Mouse (Mus musculus) embryonic facial prominence, embryonic 14.5 days (tissue): ENCODE measurements at regions not wholly inside any gene's neighbourhood (a gene's known extent, or its start where the extent isn't known, plus 50 kb on each side); places are given as distances from the start of the nearest gene placed in this dataset.

ENCODE experiments used
- ATAC-seq: fragments of 200-750 bp; cut with Nextera tagmentation; 2 replicates; pipeline ENCODE4 v1.8.0; 2017; ENCODE audit warnings: low read depth, moderate number of reproducible peaks, moderate TSS enrichment
- DNase-seq: peaks from one replicate; pipeline ENCODE4 v3.0.0-alpha.2; 2015; ENCODE audit warnings: low spot score
- H3K27ac ChIP-seq: fragments of 300-500 bp; sonication (generic); replicated peaks from 2 replicates; pipeline ENCODE4 v1.5.1; 2014; ENCODE audit warnings: low read depth, mild to moderate bottlenecking, low read length, moderate library complexity
- H3K27me3 ChIP-seq: fragments of 300-500 bp; sonication (generic); replicated peaks from 2 replicates; pipeline ENCODE4 v1.6.1; 2014; ENCODE audit warnings: low read length; ENCODE audit not compliant: control insufficient read depth, insufficient read depth
- H3K36me3 ChIP-seq: fragments of 300-500 bp; sonication (generic); 2 replicates; pipeline ENCODE4 v1.6.1; 2014; ENCODE audit warnings: low read length, mixed read lengths; ENCODE audit not compliant: control insufficient read depth, insufficient read depth
- H3K4me1 ChIP-seq: fragments of 300-500 bp; sonication (generic); 2 replicates; pipeline ENCODE4 v1.6.1; 2014; ENCODE audit warnings: antibody characterized with exemption, low read length; ENCODE audit not compliant: control insufficient read depth, insufficient read depth
- H3K4me2 ChIP-seq: fragments of 300-500 bp; sonication (generic); 2 replicates; pipeline ENCODE4 v1.6.1; 2014; ENCODE audit warnings: low read depth, mild to moderate bottlenecking, low read length, moderate library complexity, mixed read lengths
- H3K4me3 ChIP-seq: fragments of 300-500 bp; sonication (generic); 2 replicates; pipeline ENCODE4 v1.5.1; 2014; ENCODE audit warnings: low read depth, mild to moderate bottlenecking, low read length
- H3K9ac ChIP-seq: fragments of 300-500 bp; sonication (generic); 2 replicates; pipeline ENCODE4 v1.6.1; 2014; ENCODE audit warnings: low read depth, mild to moderate bottlenecking, low read length, moderate library complexity, mixed read lengths
- H3K9me3 ChIP-seq: fragments of 300-500 bp; sonication (generic); 2 replicates; pipeline ENCODE4 v1.6.1; 2016; ENCODE audit warnings: low read length; ENCODE audit not compliant: control insufficient read depth
- WGBS: fragments of 180-500 bp; shearing (Covaris S2); extraction: QIAGEN DNeasy Blood & Tissue Kit; methylation state at CpG from one replicate; pipeline ENCODE4 v1.1.7; 2014; 5-methylcytosine and 5-hydroxymethylcytosine counted together

GRCm38 (mm10) chr14:91156115-91156514 lies 2684.9 kb upstream of the Pcdh20 start:
- H3K9ac ChIP-seq: no peak overlapping the region
- H3K36me3 ChIP-seq: no peaks in the 10 kb centered on the region
- DNase-seq (no peak), ATAC-seq (no peak)
- 56% methylated on average over 1 of the region's 1 CpGs for WGBS
- H3K9me3 ChIP-seq: no peaks in the 10 kb centered on the region
- H3K4me2 ChIP-seq: no peak overlapping the region
- no peak overlapping the region for H3K27ac ChIP-seq
- no peak overlapping the region for H3K4me3 ChIP-seq
- no peaks in the 10 kb centered on the region for H3K27me3 ChIP-seq
- no peaks in the 10 kb centered on the region for H3K4me1 ChIP-seq

GRCm38 (mm10) chr14:91151449-91151848 lies 2680.3 kb upstream of the Pcdh20 start:
- H3K4me1 ChIP-seq: no peaks in the 10 kb centered on the region
- no peak overlapping the region for H3K4me3 ChIP-seq
- no peaks in the 10 kb centered on the region for H3K36me3 ChIP-seq
- H3K9me3 ChIP-seq: no peaks in the 10 kb centered on the region
- no peak overlapping the region for H3K27ac ChIP-seq
- ATAC-seq (no peak), DNase-seq (peak; percentile 1)
- no peak overlapping the region for H3K4me2 ChIP-seq
- 63% methylated on average over 3 of the region's 3 CpGs for WGBS
- H3K9ac ChIP-seq: no peak overlapping the region
- no peaks in the 10 kb centered on the region for H3K27me3 ChIP-seq
